In the genomic region with DNA sequence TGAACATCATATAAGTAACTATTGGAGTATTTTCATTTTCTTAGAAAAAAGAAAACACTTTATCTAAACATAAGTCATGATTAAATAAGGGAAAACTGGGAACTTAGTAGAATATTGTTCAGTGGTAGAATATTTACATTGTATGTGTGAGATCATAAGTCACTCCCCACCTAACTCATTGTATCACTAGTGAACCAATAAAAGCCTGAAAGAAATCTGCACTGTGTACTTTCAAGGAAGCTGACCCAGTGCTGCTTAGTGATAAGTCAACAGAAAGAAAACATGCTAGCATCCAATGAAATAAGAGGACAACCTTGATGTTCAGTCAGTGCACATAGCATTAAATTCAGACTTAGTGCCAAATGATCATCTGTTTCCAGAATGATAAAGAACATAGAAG, we compare ENCODE assay signal across 15 mouse cellular contexts.
"Had no signal": no experiment of that assay in that cellular context is flagged by ENCODE, and none has a peak within 500 bp of the region (broad histone marks: within the 10 kb centered on the region; RNA-seq: fewer than 3 reads in every experiment).

No protein-coding gene starts in this region.

- H3K9me3 ChIP-seq: neural tube, embryonic 13.5 days; neural tube, embryonic 15.5 days; stomach, embryonic 15.5 days had no signal

- H3K4me2 ChIP-seq: neural tube, embryonic 13.5 days; neural tube, embryonic 15.5 days; stomach, embryonic 15.5 days had no signal

- H3K9ac ChIP-seq: neural tube, embryonic 13.5 days; neural tube, embryonic 15.5 days; stomach, embryonic 15.5 days had no signal

- H3K4me3 ChIP-seq: neural tube, embryonic 13.5 days; neural tube, embryonic 15.5 days; stomach, embryonic 15.5 days had no signal

- H3K36me3 ChIP-seq: neural tube, embryonic 13.5 days; neural tube, embryonic 15.5 days; stomach, embryonic 15.5 days had no signal

- DNase-seq: retina, postnatal 1 day; right cerebral cortex, adult 18-20 months; right cerebral cortex, postnatal 14 days; right cerebral cortex, postnatal 25 days; right cerebral cortex, postnatal 4 days; spleen, adult 18-20 months; thymus, adult 18-20 months; thymus, adult 2 months; thymus, postnatal 14 days; thymus, postnatal 25 days; thymus, postnatal 36 days; thymus, postnatal 4 days had no signal

- H3K4me1 ChIP-seq: neural tube, embryonic 13.5 days; neural tube, embryonic 15.5 days; stomach, embryonic 15.5 days had no signal

- H3K27me3 ChIP-seq: neural tube, embryonic 13.5 days; neural tube, embryonic 15.5 days; stomach, embryonic 15.5 days had no signal

- H3K27ac ChIP-seq: neural tube, embryonic 13.5 days; neural tube, embryonic 15.5 days; stomach, embryonic 15.5 days had no signal
